Mouse (Mus musculus) neural tube, embryonic 15.5 days (tissue): ENCODE results near the gene Rtp2. TPM values are rescaled to one million over a fixed set of nuclear protein-coding genes. Genes with fewer than 3 reads are reported as not detected.

Experiments used
- ATAC-seq: fragments of 200-750 bp; cut with Nextera tagmentation; 2 replicates; pipeline ENCODE4 v1.8.0; 2017; ENCODE audit warnings: mild to moderate bottlenecking, moderate TSS enrichment, moderate library complexity; ENCODE audit not compliant: low FRiP score
- H3K27ac ChIP-seq: fragments of 300-500 bp; sonication (generic); replicated peaks from 2 replicates; pipeline ENCODE4 v1.5.1; 2015; ENCODE audit warnings: mild to moderate bottlenecking, inconsistent platforms
- H3K27me3 ChIP-seq: fragments of 300-500 bp; sonication (generic); replicated peaks from 2 replicates; pipeline ENCODE4 v1.6.1; 2015; ENCODE audit warnings: inconsistent platforms
- H3K36me3 ChIP-seq: fragments of 300-500 bp; sonication (generic); 2 replicates; pipeline ENCODE4 v1.6.1; 2015; ENCODE audit warnings: inconsistent platforms
- H3K4me1 ChIP-seq: fragments of 300-500 bp; sonication (generic); 2 replicates; pipeline ENCODE4 v1.6.1; 2015; ENCODE audit warnings: inconsistent platforms
- H3K4me2 ChIP-seq: fragments of 300-500 bp; sonication (generic); 2 replicates; pipeline ENCODE4 v1.6.1; 2015; ENCODE audit warnings: inconsistent platforms, mild to moderate bottlenecking, moderate library complexity
- H3K4me3 ChIP-seq: fragments of 300-500 bp; sonication (generic); replicated peaks from 2 replicates; pipeline ENCODE4 v1.5.1; 2015; ENCODE audit warnings: mild to moderate bottlenecking, inconsistent platforms
- H3K9ac ChIP-seq: fragments of 300-500 bp; sonication (generic); replicated peaks from 2 replicates; pipeline ENCODE4 v1.6.1; 2015; ENCODE audit warnings: mild to moderate bottlenecking, inconsistent platforms
- H3K9me3 ChIP-seq: fragments of 300-500 bp; sonication (generic); replicated peaks from 2 replicates; pipeline ENCODE4 v1.6.1; 2016; ENCODE audit warnings: inconsistent platforms
- WGBS: fragments of 180-500 bp; shearing (Covaris S2); methylation state at CpG from one replicate; pipeline ENCODE4 v1.1.7; 2015; ENCODE audit warnings: mixed read lengths; 5-methylcytosine and 5-hydroxymethylcytosine counted together
- polyA plus RNA-seq: library from polyadenylated mRNA; unstranded; fragments of >200 nt; fragmentation: Nextera tagmentation; extraction: Ambion mirVana; gene quantifications from 2 replicates; pipeline ENCODE4 v1.2.1, GENCODE M21; 2015

Rtp2 gene
- polyA plus RNA-seq, 1 experiment from 2014 or later, result not detected

DNA sequence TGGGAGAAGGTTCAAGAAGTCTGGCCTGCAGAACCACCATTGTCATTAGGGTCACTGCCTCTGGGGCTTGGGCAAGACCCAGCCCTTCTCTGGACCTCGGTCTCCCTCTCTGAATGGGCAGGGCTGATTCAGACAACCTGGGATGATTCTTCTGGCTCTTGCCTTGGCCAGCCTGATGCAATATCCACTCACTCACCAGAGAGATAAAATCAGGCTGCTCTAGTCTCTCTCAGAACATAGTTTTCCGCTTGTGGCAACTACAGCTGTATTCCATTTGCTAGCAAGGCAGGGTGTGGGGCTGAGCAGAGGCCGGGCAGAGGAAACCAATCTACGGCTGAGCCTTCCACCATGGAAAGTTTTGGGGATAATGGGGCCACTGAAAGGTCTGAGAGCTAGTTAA is 36.7 kb upstream of the Rtp2 start:
- WGBS, result 92% methylated on average over 4 of the region's 4 CpGs
- no peak overlapping the region for H3K9ac ChIP-seq
- ATAC-seq, result no peak

DNA sequence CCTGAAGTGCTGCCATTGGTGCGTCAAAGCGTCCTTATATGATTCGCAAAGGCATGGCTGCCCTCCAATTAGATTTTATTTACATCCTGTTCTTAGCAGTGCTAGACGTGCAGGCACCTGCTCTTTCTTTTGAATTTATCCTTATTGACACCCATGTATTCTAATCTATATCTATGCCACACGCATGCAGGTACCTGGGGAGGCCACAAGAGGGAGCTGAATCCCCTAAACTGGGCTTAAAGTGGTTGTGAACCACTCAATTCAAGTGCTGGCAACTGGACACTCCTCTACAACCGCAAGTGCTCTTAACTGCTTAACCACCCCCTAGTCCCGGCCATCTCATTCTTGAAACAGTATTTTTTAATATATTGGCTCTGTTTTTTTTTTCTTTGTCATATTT is 35.1 kb upstream of the Rtp2 start:
- Histone ChIP-seq H3K9me3 (no peaks in the 10 kb centered on the region), H3K27me3 (no peaks in the 10 kb centered on the region), H3K9ac (no peak overlapping the region), H3K27ac (no peak overlapping the region), H3K4me3 (no peak overlapping the region), H3K4me1 (0 out of 2 replicates have a peak, but pooled peaks cover 8% of the 10 kb centered on the region), H3K4me2 (no peak overlapping the region), H3K36me3 (peaks cover 8% of the 10 kb centered on the region; the same call in 1 of the 2 replicates)
- ATAC-seq, result no peak
- 86% methylated on average over 7 of the region's 7 CpGs for WGBS

More for the DNA sequence above, 36.7 kb upstream of the Rtp2 start:
- Histone ChIP-seq H3K36me3 (peaks cover 8% of the 10 kb centered on the region; the same call in 1 of the 2 replicates), H3K9me3 (no peaks in the 10 kb centered on the region), H3K27ac (no peak overlapping the region), H3K4me1 (0 out of 2 replicates have a peak, but pooled peaks cover 5% of the 10 kb centered on the region), H3K4me3 (no peak overlapping the region), H3K4me2 (no peak overlapping the region), H3K27me3 (no peaks in the 10 kb centered on the region)

DNA sequence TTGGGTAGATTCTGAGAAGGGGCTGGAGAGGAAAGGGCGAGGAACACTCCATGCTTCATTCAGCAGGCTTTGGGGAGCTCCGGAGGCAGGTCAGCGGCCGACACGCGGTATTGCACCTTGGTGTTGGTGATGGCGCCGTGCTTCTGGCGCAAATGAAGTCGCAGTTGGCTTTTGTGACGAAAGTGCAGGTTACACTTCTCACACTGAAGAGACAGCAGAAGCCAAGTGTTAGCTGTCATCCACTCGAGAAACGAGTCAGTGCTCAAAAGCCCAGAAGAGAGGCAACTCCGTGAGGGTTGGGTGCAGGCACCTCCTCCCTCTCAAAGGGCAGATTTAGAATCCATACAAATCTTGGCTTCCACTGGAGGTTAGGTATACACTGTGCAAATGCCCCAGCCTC is 33.9 kb upstream of the Rtp2 start:
- Histone ChIP-seq H3K27ac (no peak overlapping the region), H3K9me3 (no peaks in the 10 kb centered on the region), H3K27me3 (no peaks in the 10 kb centered on the region), H3K36me3 (peaks cover 8% of the 10 kb centered on the region; the same call in 1 of the 2 replicates), H3K4me2 (no peak overlapping the region), H3K4me3 (no peak overlapping the region), H3K4me1 (0 out of 2 replicates have a peak, but pooled peaks cover 8% of the 10 kb centered on the region), H3K9ac (no peak overlapping the region)
- WGBS, result 95% methylated on average over 14 of the region's 14 CpGs
- no peak for ATAC-seq

DNA sequence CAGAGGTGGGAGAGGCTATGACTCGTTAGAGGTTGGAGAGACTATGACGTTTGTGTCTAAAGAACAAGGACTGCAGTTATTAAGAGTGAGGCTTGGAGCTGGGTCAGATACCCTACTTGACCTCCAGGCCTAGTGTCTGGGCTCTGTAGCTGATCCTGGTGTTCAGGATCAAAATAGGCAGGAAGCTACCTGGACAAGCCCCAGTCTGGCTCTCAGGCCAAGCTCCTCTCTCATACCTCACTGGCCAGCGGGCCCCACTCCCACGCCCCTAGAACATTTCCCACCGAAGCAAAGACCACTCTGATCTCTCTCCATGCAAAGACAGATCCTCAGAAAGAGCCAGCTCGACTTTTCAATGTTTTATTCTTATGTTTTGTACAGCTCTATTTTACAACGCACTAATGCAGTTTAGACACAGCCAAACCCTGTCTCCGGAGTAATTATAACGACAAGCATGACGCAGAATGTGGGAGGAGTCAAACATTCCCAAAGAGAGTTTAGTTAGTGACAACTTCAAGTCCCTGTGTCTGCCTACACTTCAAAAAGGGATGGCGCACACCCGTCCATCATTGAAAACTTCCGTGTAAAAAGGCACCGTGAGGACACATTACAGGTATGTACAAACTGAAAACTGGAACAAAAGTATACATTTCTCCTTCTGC is 32.6 kb upstream of the Rtp2 start:
- H3K27ac ChIP-seq, result no peak overlapping the region
- WGBS, result 83% methylated on average over 14 of the region's 14 CpGs
- no peaks in the 10 kb centered on the region for H3K9me3 ChIP-seq
- no peaks in the 10 kb centered on the region for H3K27me3 ChIP-seq
- H3K4me3 ChIP-seq, result no peak overlapping the region
- no peak for ATAC-seq
- H3K4me2 ChIP-seq, result no peak overlapping the region
- H3K36me3 ChIP-seq, result peaks cover 8% of the 10 kb centered on the region; the same call in 1 of the 2 replicates
- no peak overlapping the region for H3K9ac ChIP-seq
- H3K4me1 ChIP-seq, result 0 out of 2 replicates have a peak, but pooled peaks cover 8% of the 10 kb centered on the region

DNA sequence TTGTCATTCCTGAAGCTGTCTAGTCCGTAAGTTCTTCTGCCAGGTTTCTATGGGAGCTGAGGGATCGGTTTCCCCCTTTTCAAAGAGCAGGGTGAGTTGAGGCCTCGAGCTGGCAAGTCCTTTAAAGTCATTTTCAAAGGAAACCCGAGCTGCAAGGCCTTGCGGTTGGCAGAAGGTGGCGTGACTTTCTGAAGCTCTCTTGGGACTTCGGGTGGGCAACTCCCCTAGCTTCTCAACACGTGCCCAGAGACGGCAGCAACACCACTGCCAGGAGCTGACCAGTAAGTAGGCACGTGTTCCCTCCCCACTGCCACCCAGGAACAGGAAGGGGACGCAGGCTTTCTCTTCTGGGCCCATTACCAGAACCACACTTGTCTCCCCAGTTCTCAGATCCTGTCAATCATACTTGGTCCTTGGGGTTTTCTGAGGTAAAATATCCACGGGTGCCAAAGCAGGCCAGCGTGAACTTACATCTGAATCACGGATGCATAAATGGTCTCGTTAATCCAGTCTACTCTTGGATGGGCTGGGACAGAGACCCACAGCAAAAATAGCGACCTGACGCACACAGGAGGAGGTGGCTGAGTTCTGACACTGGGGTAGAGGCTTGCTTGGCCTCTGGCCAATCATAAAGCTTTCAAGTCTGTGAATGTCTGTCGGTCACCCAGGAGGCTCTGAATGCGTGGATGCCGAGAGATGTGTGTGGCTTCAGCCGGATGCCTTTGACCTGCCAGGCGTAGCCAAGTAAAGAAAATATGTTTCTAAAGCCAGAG is 31.9 kb upstream of the Rtp2 start:
- H3K4me2 ChIP-seq, result no peak overlapping the region
- no peak overlapping the region for H3K4me3 ChIP-seq
- H3K4me1 ChIP-seq, result 0 out of 2 replicates have a peak, but pooled peaks cover 8% of the 10 kb centered on the region
- H3K27ac ChIP-seq, result 0 out of 2 replicates have a peak overlapping the region, but pooled peaks have one; percentile 18
- H3K9me3 ChIP-seq, result no peaks in the 10 kb centered on the region
- ATAC-seq, result peak; percentile 66; the same call in 1 of the 2 replicates
- no peak overlapping the region for H3K9ac ChIP-seq
- no peaks in the 10 kb centered on the region for H3K27me3 ChIP-seq
- 67% methylated on average over 22 of the region's 22 CpGs for WGBS
- H3K36me3 ChIP-seq, result peaks cover 8% of the 10 kb centered on the region; the same call in 1 of the 2 replicates

DNA sequence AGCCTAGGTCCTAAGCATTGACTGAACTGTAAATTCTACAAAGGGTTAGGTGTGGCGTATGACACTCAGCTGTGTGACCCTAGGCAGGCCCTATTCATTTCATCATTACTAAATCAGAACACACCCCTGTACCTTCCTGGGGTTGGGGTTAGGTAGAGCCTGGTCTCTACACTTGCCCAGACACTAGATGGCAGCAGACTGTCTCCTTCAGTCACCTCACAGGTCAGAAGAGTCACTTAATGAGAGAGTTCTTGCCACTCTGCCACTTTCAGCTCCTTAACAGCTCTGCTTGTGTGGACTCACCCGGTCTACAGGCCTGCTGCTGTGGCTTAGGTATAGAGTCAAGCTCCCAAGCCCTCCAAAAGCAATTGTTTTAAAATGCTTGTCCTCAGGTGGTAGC is 30.2 kb upstream of the Rtp2 start:
- Histone ChIP-seq H3K4me3 (no peak overlapping the region), H3K36me3 (no peaks in the 10 kb centered on the region), H3K4me2 (no peak overlapping the region), H3K9me3 (no peaks in the 10 kb centered on the region), H3K9ac (no peak overlapping the region), H3K27me3 (no peaks in the 10 kb centered on the region), H3K27ac (no peak overlapping the region), H3K4me1 (0 out of 2 replicates have a peak, but pooled peaks cover 8% of the 10 kb centered on the region)
- ATAC-seq, result no peak
- WGBS, result 84% methylated on average over 2 of the region's 2 CpGs

DNA sequence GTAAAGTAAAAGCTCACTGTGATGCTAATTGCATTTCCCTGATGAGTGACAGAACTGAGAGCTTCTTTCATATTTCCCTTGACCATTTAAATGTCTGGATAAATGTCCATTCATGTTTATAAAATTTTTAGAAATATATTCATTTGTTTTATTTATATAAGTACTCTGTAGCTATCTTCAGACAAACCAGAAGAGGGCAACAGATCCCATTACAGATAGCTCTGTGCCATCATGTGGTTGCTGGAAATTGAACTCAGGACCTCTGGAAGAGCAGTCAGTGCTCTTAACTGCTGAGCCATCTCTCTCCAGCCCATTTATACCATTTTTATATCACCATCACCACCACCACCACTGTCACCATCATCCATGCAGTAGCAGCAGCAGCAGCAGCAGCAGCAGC is 26.7 kb upstream of the Rtp2 start:
- no peaks in the 10 kb centered on the region for H3K9me3 ChIP-seq
- 0 out of 2 replicates have a peak, but pooled peaks cover 4% of the 10 kb centered on the region for H3K4me1 ChIP-seq
- no peak overlapping the region for H3K4me3 ChIP-seq
- H3K4me2 ChIP-seq, result no peak overlapping the region
- no peaks in the 10 kb centered on the region for H3K27me3 ChIP-seq
- H3K36me3 ChIP-seq, result no peaks in the 10 kb centered on the region
- ATAC-seq, result no peak
- H3K27ac ChIP-seq, result no peak overlapping the region
- no peak overlapping the region for H3K9ac ChIP-seq

DNA sequence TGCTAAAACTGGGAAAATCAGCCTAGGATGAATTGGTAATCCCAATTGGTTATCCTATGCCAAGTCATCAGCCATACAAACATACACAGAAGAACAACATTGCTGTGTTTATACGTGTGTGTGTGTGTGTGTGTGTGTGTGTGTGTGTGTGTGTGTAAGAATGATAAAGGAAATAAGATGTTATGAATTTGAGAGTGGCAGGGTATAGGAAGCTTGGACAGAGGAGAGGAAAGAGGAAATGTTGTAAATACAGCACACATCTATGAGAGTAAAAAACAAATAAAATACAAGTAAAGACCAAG is 21.7 kb upstream of the Rtp2 start:
- Histone ChIP-seq H3K27ac (no peak overlapping the region), H3K27me3 (no peaks in the 10 kb centered on the region), H3K4me3 (no peak overlapping the region), H3K9me3 (no peaks in the 10 kb centered on the region), H3K4me2 (no peak overlapping the region), H3K36me3 (no peaks in the 10 kb centered on the region), H3K4me1 (peaks cover 4% of the 10 kb centered on the region; the same call in 1 of the 2 replicates), H3K9ac (no peak overlapping the region)
- ATAC-seq, result no peak
- 9% methylated on average over 1 of the region's 1 CpGs for WGBS

DNA sequence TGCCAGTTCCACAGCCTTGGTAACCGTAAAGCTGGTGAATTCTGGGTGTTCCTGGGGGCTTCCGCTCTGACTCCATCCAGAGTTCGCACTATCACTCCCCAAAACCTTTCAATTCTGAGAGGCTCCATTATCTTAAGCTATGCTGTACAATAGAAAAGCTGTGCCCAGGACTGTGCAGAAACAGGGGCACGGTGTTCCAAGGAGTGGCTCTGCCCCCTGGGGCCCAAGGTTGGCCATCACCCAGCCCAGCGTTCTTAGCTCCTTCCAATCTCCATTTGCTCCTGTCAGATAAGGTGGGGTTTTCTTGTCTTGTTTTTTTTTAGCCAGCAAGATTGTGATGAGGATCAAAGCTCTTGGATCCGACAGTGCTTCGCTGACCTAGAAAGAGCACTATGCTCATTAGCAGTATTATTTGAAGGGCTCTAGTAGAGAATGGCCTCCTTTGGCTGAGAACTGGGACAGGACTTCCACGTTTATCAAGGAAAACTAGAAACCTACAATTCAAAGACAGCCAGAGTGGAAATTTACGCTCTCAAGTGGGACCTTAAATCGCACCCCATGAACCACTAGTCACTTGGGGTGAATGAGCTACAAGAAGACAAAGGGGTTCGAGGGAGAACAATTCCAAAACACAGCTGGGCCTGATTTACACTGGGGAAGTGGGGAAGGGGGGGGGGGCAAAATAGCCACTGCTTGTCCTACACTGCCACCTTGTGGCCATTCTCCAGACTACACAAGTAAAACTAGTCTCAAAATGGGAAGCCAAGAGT is 21.2 kb upstream of the Rtp2 start:
- no peaks in the 10 kb centered on the region for H3K9me3 ChIP-seq
- WGBS, result 42% methylated on average over 11 of the region's 11 CpGs
- no peaks in the 10 kb centered on the region for H3K36me3 ChIP-seq
- H3K27me3 ChIP-seq, result no peaks in the 10 kb centered on the region
- no peak overlapping the region for H3K9ac ChIP-seq
- peaks cover 4% of the 10 kb centered on the region; the same call in 1 of the 2 replicates for H3K4me1 ChIP-seq
- ATAC-seq, result peak; percentile 50; the same call in 1 of the 2 replicates
- no peak overlapping the region for H3K27ac ChIP-seq
- H3K4me3 ChIP-seq, result no peak overlapping the region
- no peak overlapping the region for H3K4me2 ChIP-seq

DNA sequence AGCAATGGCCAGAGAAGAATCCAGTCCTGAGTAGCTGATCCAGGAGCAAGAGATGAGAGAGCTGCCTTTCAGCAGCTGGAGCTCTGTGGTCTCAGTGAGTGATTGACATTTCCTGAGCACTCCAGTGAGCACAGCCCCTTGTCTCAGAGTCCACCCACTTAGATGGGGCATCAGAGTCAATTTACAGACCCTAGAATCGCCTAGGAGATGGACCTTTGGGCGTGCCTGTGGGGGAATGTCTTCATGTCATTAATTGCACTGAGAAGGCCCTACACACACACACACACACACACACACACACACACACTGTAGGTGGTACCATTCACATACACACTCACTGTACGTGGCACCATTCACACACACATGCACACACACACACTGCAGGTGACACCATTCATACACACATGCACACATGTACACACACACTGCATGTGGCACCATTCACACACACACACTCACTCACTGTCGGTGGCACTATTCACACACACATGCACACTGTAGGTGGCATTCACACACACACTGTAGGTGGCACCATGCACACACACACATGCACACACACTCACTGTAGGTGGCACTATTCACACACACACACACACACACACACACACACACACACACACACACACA is 20.0 kb upstream of the Rtp2 start:
- Histone ChIP-seq H3K4me1 (peaks cover 4% of the 10 kb centered on the region; the same call in 1 of the 2 replicates), H3K9ac (no peak overlapping the region), H3K27ac (no peak overlapping the region), H3K4me2 (no peak overlapping the region), H3K9me3 (no peaks in the 10 kb centered on the region), H3K36me3 (no peaks in the 10 kb centered on the region), H3K4me3 (no peak overlapping the region), H3K27me3 (no peaks in the 10 kb centered on the region)
- no peak for ATAC-seq
- 81% methylated on average over 4 of the region's 4 CpGs for WGBS

DNA sequence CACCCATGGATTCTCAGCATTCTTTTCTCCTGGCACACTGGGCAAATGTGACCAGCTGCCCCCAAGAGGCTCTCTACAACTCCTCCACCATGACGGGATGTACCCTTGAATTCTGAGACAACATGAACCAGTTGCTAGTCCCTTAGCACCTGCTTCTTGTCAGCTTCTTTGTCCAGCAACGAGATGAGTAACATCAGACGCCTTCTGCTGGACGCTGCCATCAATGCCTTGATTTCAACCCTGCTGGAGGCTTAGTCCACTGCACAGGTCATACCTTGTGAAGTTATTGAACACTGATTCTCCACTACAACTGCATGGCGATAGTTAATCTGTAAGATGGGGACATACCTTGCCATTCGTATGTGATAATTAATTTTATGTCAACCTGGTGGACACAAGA is 15.5 kb upstream of the Rtp2 start:
- ATAC-seq, result no peak
- Histone ChIP-seq H3K36me3 (no peaks in the 10 kb centered on the region), H3K27ac (no peak overlapping the region), H3K9ac (no peak overlapping the region), H3K4me3 (no peak overlapping the region), H3K4me2 (no peak overlapping the region), H3K27me3 (no peaks in the 10 kb centered on the region), H3K4me1 (no peaks in the 10 kb centered on the region), H3K9me3 (no peaks in the 10 kb centered on the region)
- WGBS, result 92% methylated on average over 6 of the region's 6 CpGs
